Mouse (Mus musculus): ENCODE measurements around the gene Tbc1d10a. TPM values are rescaled to one million over a fixed set of nuclear protein-coding genes. Genes with fewer than 3 reads are reported as not detected.
A peak's percentile ranks its signal among the peaks of the same experiment; 100 is the strongest.

Tbc1d10a gene
- 1.9 and 2.7 TPM in 2 replicates for total RNA-seq (2015)
- 4.3 and 8.0 TPM in 2 replicates for total RNA-seq (2017)

- peak; percentile 100 for ATAC-seq (replicated peaks; ENCODE audit: poor library complexity)
Observed at GRCm38 (mm10) chr11:4186486-4187317, at the start of gene Tbc1d10a. TSS of gene Tbc1d10a (plus strand) at chr11:4186789.

- no peak for ATAC-seq (replicated peaks; ENCODE audit: poor library complexity)
Observed at GRCm38 (mm10) chr11:4138964-4139363, 47.6 kb upstream of the Tbc1d10a start.

GRCm38 (mm10) chr11:4141505-4141904 lies 45.1 kb upstream of the Tbc1d10a start:
- ATAC-seq (replicated peaks; ENCODE audit: poor library complexity) = no peak

GRCm38 (mm10) chr11:4142352-4142751 lies 44.2 kb upstream of the Tbc1d10a start:
- ATAC-seq (replicated peaks; ENCODE audit: poor library complexity) = no peak

GRCm38 (mm10) chr11:4143281-4144062 lies 43.1 kb upstream of the Tbc1d10a start:
- ATAC-seq (replicated peaks; ENCODE audit: poor library complexity) = no peak

GRCm38 (mm10) chr11:4146381-4146780 lies 40.2 kb upstream of the Tbc1d10a start:
- no peak for ATAC-seq (replicated peaks; ENCODE audit: poor library complexity)

GRCm38 (mm10) chr11:4147098-4147497 lies 39.5 kb upstream of the Tbc1d10a start:
- no peak for ATAC-seq (replicated peaks; ENCODE audit: poor library complexity)

- no peak for ATAC-seq (replicated peaks; ENCODE audit: poor library complexity)
Observed at GRCm38 (mm10) chr11:4148120-4148519, 38.5 kb upstream of the Tbc1d10a start.

GRCm38 (mm10) chr11:4148536-4149156 lies 37.9 kb upstream of the Tbc1d10a start:
- ATAC-seq (replicated peaks; ENCODE audit: poor library complexity) = no peak

- ATAC-seq (replicated peaks; ENCODE audit: poor library complexity) = no peak
Observed at GRCm38 (mm10) chr11:4149886-4150285, 36.7 kb upstream of the Tbc1d10a start.

- peak; percentile 61; the same call in 1 of the 2 replicates for ATAC-seq (replicated peaks; ENCODE audit: poor library complexity)
Observed at GRCm38 (mm10) chr11:4153694-4154093, 32.9 kb upstream of the Tbc1d10a start.

GRCm38 (mm10) chr11:4155641-4156040 lies 30.9 kb upstream of the Tbc1d10a start:
- ATAC-seq (replicated peaks; ENCODE audit: poor library complexity) = peak; percentile 52

GRCm38 (mm10) chr11:4158676-4159075 lies 27.9 kb upstream of the Tbc1d10a start:
- no peak for ATAC-seq (replicated peaks; ENCODE audit: poor library complexity)

GRCm38 (mm10) chr11:4159808-4160708 lies 26.5 kb upstream of the Tbc1d10a start, which contains the start of the genes Ccdc157 and Sf3a1:
TSS of gene Ccdc157 (minus strand) at chr11:4160293.
TSS of gene Sf3a1 (plus strand) at chr11:4160350.
- ATAC-seq (replicated peaks; ENCODE audit: poor library complexity) = peak; percentile 96

GRCm38 (mm10) chr11:4160758-4161480 lies 25.7 kb upstream of the Tbc1d10a start:
- peak; percentile 33; the same call in 1 of the 2 replicates for ATAC-seq (replicated peaks; ENCODE audit: poor library complexity)

- no peak for ATAC-seq (replicated peaks; ENCODE audit: poor library complexity)
Observed at GRCm38 (mm10) chr11:4164701-4165100, 21.9 kb upstream of the Tbc1d10a start.

GRCm38 (mm10) chr11:4166467-4167090 lies 20.0 kb upstream of the Tbc1d10a start:
- no peak for ATAC-seq (replicated peaks; ENCODE audit: poor library complexity)

GRCm38 (mm10) chr11:4174586-4174985 lies 12.0 kb upstream of the Tbc1d10a start:
- ATAC-seq (replicated peaks; ENCODE audit: poor library complexity) = no peak

GRCm38 (mm10) chr11:4177716-4178115 lies 8.9 kb upstream of the Tbc1d10a start:
- ATAC-seq (replicated peaks; ENCODE audit: poor library complexity) = no peak

Measured in megakaryocyte progenitor cell, adult 5-6 weeks (primary cell).